Mouse (Mus musculus): ENCODE measurements around the gene Gm21885.
A peak's percentile ranks its signal among the peaks of the same experiment; 100 is the strongest.

The Gm21885 gene

DNA sequence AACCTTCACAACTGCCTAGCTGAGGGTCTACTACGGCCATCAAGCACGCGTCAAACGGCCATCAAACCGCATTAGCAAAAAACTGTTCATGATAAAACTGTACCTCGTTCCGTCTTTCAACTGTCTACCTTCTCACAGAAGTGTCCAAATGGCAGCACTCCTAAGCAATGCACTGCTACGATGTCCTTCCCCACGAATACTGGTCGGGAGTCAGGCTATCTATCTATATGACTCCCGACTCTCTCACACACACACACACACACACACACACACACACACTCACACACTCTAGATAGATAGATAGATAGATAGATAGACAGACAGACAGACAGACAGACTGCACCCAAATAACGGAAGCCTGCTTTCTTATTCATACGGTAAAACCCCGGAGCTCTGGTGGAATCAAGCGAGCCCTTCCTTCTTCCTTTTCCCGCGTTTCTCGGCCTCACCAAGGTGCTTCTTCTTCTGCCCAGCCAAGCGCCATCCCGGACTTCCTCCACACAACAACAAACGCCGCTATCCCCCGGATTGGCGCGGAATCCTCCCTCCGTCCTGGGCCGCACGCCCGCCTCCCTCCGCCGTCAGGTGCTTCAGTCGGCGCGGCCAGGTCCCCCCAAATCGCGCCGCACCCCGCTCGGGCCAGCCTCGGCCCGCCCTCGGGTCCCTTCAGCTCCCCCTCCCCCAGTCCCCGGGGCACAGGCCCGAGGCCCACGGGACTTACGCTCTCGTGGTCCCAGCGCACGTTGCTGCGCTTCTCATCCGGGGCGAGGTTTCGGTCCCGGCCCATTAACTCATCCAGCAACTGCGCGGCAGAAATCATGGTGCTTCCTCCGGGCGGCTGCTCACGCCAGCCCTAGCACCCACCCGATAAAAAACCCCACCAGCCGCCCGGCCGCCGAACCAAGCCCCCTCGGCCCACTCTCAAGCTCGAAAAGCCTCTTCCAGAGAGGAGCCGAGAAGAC is 39.6 kb downstream of the Gm21885 start:
- DNase-seq: peak; percentile 55

DNA sequence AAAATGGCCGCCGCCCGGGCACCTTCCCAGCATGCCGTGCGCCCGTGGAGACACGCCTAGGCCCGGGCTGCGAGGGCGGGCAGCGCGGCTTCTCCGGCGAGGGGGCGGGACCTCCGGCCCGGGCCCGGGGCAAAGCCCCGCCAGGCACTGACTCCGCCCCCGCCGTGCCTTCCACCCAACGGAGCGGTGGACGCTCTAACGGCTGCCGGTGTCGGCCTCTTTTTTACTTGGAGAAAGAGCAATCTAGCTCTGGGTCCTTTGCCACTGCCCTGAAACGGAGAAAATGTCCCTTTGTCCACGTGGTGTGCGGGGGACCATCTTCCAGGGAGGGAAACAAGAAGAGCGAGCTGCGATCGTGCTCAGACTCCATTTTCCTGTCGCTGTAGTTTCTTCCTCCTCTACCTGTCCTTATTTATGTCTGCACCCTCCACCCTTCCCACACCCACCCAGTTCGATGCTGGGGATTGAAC is 40.3 kb downstream of the Gm21885 start, which contains the start of gene Luc7l3:
TSS of gene Luc7l3 (minus strand) at position 58 of the 470 bp plus-strand sequence.
- DNase-seq: peak; percentile 95

DNA sequence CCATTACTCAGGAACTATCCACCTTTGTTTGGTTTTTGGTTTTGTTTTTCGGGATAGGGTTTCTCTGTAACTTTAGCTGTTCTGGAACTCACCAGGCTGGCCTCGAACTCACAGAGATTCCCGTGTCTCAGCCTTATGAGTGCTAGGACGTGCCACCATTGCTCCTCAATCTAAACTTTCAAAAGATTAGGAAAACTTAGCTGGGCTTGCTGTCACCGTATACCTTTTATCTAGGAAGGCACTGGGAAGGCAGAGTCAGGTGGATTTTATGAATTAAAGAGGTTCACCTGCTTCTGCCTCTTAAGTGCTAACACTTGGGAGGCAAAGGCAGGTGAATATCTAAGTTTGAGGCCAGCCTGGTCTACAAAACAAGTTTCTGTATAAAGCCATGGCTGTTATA is 41.0 kb downstream of the Gm21885 start:
- no peak for DNase-seq

DNA sequence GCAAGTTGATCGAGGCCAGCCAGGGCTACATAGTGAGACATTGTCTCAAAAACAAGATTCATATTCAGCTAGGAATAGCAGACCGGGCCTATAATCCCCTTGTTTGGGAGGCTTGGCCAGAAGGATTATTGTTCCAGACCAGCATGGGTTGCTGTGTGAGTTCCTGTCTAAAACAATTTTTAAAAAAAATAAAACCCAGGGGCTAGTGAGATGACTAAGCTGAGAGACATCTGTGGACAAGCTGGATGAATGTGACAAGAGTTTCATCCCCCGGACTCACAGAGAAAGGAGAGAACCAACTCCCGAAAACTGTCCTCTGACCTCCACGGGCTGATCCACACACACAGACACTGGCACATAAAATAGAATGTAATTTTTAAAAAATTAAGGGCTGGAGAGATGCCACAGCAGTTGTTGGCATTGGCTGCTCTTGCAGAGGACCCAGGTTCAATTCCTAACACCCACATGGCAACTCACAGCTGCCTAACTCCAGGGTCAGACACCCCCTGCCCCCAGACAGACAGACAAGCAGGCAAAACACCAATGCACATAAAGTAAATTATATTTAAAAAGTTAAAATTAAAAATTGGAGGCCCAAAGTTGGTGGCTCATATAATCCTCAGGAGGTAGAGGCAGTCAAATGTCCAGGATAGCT is 41.7 kb downstream of the Gm21885 start:
- no peak for DNase-seq

DNA sequence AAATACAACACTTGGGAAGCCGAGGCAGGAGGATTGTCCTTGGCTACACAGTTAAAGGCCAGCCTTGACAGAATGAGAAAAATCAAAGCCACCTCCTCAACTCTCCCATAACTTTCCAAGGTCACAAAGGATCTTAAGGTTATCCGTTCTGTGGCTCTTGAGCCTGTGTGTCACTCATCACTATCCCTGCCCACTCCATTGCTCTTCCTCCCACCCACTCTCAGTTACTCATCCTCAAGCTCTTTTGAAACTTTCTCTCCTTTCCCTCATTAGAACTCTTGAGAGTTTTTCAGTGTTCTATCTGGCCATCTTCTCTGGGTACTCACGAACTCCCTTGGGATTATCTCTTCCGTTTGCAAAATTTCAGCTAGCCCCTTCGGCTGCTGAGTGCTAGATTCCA is 42.9 kb downstream of the Gm21885 start:
- no peak for DNase-seq

DNA sequence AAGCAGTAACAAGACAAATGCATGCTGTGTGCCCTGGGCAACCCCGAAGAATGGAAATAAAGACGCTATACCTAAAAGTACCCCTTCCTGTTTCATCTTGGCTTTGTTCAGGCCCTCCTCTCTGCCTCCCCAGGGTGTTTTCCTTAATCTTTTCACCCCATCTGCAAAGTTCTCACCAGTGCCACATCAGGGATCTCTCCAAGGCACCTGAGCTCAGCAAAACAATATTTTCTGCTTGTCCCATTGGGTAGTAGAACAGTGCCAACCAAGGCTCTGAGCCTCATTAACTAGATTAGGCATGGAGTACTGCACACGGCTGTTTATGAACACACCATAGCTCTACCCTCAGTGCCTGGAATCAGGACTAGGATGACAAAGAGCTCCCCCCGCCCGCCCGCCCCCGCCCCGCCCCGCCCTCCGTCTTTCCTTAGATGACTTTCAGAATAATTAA is 45.3 kb downstream of the Gm21885 start:
- DNase-seq: no peak

DNA sequence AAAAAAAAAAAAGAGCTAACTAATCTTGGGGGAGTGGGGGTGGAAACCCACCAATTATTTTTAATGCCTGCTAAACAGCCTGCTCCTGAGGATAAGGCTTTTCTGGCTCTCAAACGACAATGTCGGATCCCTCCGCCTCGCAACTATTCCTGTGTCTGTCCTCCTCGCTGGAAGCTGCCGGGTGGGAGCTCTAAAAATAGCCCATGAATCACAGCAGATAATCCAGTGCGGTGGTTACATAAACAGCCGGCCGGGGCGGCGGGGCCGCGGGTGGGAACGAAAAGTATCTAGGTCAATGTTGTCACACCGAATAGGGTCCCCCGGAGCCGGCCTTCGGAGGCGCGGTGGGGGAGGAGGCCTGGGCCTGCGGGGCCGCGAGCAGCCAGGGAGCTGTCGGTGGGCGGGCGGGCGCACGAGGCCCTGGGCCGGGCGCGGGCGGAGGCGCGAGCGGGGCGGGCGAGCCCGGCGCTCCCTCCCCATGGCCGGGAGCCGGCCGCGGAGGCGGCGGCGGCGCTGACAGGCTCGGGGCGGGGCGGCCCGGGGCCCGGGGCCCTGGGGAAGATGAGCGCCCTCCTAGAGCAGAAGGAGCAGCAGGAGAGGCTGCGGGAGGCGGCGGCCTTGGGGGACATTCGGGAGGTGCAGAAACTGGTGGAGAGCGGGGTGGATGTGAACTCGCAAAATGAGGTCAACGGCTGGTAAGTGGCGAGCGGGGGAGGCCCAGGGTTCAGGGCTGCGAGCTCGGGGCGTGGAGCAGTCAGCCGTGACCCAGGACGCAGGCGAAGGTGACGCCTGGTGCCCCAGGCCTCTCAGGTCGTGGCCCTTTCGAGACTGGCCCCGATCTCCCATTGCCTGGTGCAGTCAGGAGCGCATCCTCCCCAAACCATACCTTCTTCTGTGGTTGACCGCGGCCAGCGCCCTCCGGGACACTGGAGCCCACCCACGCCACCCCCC is 46.3 kb downstream of the Gm21885 start, which contains the start of gene Ankrd40:
TSS of gene Ankrd40 (plus strand) at position 309 of the 951 bp plus-strand sequence.
- DNase-seq: peak; percentile 92

DNA sequence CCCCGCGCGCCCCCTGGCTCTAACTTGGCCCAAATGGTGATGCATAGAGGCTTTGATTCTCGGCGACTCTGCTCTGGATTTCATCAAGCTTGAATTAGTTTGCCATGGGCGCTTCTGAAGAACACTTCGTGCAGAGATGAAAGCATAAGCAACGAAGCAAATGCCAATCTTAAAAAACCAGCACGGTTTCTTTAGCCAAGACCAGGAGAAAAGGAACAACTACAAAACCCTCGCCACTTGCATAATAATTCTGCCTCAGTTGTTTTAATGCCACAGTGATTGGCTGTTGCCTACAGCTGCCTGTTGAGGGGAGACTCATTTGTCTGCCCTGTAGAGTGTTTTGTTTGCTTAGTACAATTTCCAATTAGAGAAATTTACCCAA is 47.0 kb downstream of the Gm21885 start:
- DNase-seq: no peak

DNA sequence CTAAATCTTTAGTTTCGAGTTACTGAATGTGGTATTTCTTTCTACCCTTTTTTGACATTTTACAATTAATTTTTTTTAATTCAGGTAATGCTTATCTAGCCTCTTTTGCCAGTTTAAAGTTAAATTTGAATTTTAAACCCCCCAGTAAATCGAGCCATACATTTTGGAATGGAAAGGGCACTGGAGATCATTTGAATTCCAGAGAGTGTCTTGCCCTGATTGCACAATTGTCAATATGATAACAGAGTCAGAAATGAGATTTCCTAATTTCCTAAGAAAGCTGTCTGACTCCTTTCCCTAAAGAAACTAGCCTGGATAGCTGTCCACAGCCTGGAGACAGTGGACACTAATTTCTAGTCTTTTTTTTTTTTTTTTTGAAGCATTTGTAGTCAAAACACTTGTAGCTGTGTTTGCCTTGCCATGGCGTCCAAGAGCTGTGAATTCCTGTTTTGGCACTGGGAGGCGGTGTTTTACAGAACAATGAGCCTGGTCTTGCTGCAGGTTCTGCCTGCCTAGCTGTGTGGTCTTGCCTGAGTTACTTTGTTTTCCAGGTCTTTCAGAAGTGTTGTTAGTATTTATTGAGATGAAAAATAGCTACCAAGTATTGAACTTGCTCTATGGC is 47.7 kb downstream of the Gm21885 start:
- DNase-seq: peak; percentile 56

DNA sequence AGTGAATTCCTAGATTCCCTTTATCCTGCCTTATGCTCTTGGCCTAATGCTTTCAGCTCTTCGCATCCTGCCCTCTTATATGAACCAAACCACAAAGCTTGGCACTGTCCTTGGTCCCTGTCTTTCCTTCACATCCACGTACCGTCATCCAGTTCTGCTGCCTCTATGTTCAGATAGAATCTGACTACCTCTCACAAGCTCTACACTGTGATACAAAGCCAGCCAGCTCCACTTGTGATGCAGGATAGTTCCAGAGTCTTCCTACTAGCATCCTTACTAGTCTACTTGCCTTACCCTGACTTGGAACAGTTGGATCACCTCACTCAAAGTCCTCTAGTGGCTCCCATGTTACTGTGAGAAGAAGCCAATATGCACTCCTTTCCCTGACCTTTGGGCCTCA is 48.5 kb downstream of the Gm21885 start:
- DNase-seq: no peak

DNA sequence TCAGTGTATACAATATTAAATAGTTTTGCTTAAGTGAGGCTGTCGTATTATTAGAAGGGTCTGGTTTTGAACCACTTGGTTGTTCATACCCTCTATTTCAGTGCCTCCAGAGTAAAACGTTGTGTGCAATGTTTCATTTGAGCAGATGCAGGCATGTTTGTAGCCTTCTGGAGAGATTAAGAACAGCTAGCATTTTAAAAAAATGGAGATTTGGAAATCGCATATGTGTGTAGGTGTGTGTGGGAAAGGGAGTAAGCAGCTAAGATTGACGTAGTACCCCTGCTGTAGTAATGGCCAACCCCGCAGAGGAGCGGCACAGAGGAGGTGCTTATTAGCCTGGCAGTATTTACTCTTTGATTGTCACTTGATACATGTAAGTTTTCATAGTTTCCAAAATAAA is 51.1 kb downstream of the Gm21885 start:
- no peak for DNase-seq

DNA sequence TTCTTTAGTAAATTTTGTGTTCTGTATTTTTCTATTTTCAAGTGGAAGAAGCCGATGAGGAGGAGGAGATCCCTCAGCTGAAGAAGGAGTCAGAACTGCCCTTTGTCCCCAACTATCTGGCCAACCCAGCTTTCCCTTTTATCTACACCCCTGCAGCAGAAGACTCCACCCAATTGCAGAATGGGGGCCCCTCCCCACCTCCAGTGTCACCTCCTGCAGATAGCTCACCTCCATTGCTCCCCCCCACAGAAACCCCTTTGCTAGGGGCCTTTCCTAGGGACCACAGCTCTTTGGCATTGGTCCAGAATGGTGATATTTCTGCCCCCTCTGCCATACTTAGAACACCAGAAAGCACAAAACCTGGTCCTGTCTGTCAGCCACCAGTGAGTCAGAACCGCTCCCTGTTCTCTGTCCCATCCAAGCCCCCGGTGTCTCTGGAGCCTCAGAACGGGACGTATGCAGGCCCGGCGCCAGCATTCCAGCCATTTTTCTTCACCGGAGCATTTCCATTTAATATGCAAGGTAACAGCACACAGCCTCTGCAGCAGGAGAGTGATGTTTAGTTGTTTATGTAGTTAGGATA is 52.8 kb downstream of the Gm21885 start:
- DNase-seq: no peak

Data from right cerebral cortex, postnatal 4 days (tissue).